Mouse (Mus musculus) spleen, postnatal 0 days (tissue): ENCODE results near the gene Glrx. TPM values are rescaled to one million over a fixed set of nuclear protein-coding genes. Genes with fewer than 3 reads are reported as not detected.

Experiments used
- polyA plus RNA-seq: library from polyadenylated mRNA; unstranded; fragments of >200 nt; fragmentation: Nextera tagmentation; extraction: Ambion mirVana; gene quantifications from 2 replicates; pipeline ENCODE4 v1.2.1, GENCODE M21; 2015

Gene Glrx
- polyA plus RNA-seq = 64.1 and 89.8 TPM in 2 replicates

DNA sequence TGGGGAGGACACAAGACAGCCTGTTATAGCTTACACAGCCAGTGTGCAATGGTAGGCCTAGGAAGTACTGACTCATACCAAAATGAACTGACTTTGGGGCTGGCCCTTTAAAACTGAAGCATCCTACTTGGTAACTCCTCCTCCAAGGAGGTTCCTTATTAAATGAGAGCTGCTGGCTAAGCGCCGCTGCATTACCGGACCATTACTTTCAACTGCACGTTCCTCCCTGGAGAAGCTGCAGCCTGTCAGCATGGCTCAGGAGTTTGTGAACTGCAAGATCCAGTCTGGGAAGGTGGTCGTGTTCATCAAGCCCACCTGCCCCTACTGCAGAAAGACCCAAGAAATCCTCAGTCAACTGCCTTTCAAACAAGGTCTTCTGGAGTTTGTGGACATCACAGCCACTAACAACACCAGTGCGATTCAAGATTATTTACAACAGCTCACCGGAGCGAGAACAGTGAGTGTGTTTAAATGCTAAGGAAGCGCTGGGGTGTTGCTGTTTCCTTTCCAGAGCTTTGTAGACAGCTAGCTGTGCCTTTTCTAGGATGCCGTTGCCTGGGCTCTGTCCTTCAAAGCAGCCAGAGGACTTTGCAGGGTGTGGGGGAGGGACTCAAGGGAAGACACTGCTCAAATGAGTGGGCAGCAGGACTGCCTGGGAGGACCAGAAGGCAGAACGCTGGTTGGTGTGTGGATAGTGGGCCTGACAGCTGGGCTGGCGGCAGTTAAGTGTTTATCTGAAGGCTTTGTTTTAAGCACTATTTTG, at the start of gene Glrx:
Glrx (plus strand) TSS at position 150 of the 763 bp plus-strand sequence.

Other genes with a start within 250 kb of the Glrx start
- gene Ell2, start 133.1 kb upstream of the Glrx start, polyA plus RNA-seq = 15.8 and 18.4 TPM in 2 replicates
- gene Rhobtb3, start 104.1 kb downstream of the Glrx start, polyA plus RNA-seq = 7.0 and 7.9 TPM in 2 replicates
- 0.36 and 0.43 TPM in 2 replicates for gene Spata9, start 127.3 kb downstream of the Glrx start, polyA plus RNA-seq
- gene Rfesd, start 178.9 kb downstream of the Glrx start, polyA plus RNA-seq = 91.8 and 115 TPM in 2 replicates
- 0.95 and 1.6 TPM in 2 replicates for gene Gpr150, start 217.1 kb downstream of the Glrx start, polyA plus RNA-seq